Mouse (Mus musculus): Measurements from ENCODE around the gene Mapt. TPM values are rescaled to one million over a fixed set of nuclear protein-coding genes. Genes with fewer than 3 reads are reported as not detected.

The Mapt gene
- total RNA-seq, 2 experiments from 2014 or later = 54.1 to 59.5 TPM

GRCm38 (mm10) chr11:104305711-104306110, 74.5 kb downstream of the Mapt start:
- no peak for DNase-seq
- intact Hi-C loops (cut with DNase I) = no loop called here

- intact Hi-C loops (cut with DNase I) = no loop called here
- no peak for DNase-seq
Observed at GRCm38 (mm10) chr11:104306483-104306882, 75.3 kb downstream of the Mapt start.

- DNase-seq = no peak
- intact Hi-C loops (cut with DNase I) = no loop called here
Observed at GRCm38 (mm10) chr11:104307136-104307535, 75.9 kb downstream of the Mapt start.

- DNase-seq = no peak
- intact Hi-C loops (cut with DNase I) = loop anchor here (2.0 kb wide), 1 partner anchor 153 kb away; no protein-coding TSS in a partner anchor
Observed at GRCm38 (mm10) chr11:104309377-104310225, 78.4 kb downstream of the Mapt start.

- intact Hi-C loops (cut with DNase I) = loop anchor here (2.0 kb wide), 1 partner anchor 152 kb away; no protein-coding TSS in a partner anchor
- DNase-seq = no peak
Observed at GRCm38 (mm10) chr11:104310226-104310887, 79.2 kb downstream of the Mapt start.

- no peak for DNase-seq
- intact Hi-C loops (cut with DNase I) = loop anchor here (2.0 kb wide), 1 partner anchor 151 kb away; no protein-coding TSS in a partner anchor
Observed at GRCm38 (mm10) chr11:104311643-104312042, 80.5 kb downstream of the Mapt start.

- DNase-seq = peak; percentile 58 to 70
- intact Hi-C loops (cut with DNase I) = loop anchor here (2.0 kb wide), 1 partner anchor 141 kb away; no protein-coding TSS in a partner anchor
Observed at GRCm38 (mm10) chr11:104315703-104316102, 84.5 kb downstream of the Mapt start.

- DNase-seq = peak; percentile 40 to 43
- intact Hi-C loops (cut with DNase I) = no loop called here
Observed at GRCm38 (mm10) chr11:104316685-104317400, 85.7 kb downstream of the Mapt start.

GRCm38 (mm10) chr11:104317631-104318030, 86.4 kb downstream of the Mapt start:
- DNase-seq = no peak
- intact Hi-C loops (cut with DNase I) = no loop called here

GRCm38 (mm10) chr11:104318940-104319781, 88.0 kb downstream of the Mapt start:
- intact Hi-C loops (cut with DNase I) = no loop called here
- peak in 1 of 2 experiments; percentile 28 for DNase-seq

GRCm38 (mm10) chr11:104320511-104320910, 89.3 kb downstream of the Mapt start:
- intact Hi-C loops (cut with DNase I) = no loop called here
- no peak for DNase-seq

GRCm38 (mm10) chr11:104322142-104322541, 91.0 kb downstream of the Mapt start:
- intact Hi-C loops (cut with DNase I) = no loop called here
- DNase-seq = no peak

- intact Hi-C loops (cut with DNase I) = no loop called here
- DNase-seq = no peak
Observed at GRCm38 (mm10) chr11:104327462-104327861, 96.3 kb downstream of the Mapt start.

- intact Hi-C loops (cut with DNase I) = no loop called here
- no peak for DNase-seq
Observed at GRCm38 (mm10) chr11:104327946-104328345, 96.8 kb downstream of the Mapt start.

- intact Hi-C loops (cut with DNase I) = no loop called here
- no peak for DNase-seq
Observed at GRCm38 (mm10) chr11:104329185-104329926, 98.2 kb downstream of the Mapt start.

GRCm38 (mm10) chr11:104330151-104330550, 99.0 kb downstream of the Mapt start:
- no peak for DNase-seq
- intact Hi-C loops (cut with DNase I) = no loop called here

- no peak for DNase-seq
- intact Hi-C loops (cut with DNase I) = no loop called here
Observed at GRCm38 (mm10) chr11:104331208-104331607, 100.0 kb downstream of the Mapt start.

- intact Hi-C loops (cut with DNase I) = no loop called here
- no peak for DNase-seq
Observed at GRCm38 (mm10) chr11:104332105-104332504, 100.9 kb downstream of the Mapt start.

- DNase-seq = no peak
- intact Hi-C loops (cut with DNase I) = no loop called here
Observed at GRCm38 (mm10) chr11:104334115-104334514, 102.9 kb downstream of the Mapt start.
